Mouse (Mus musculus) small intestine, adult 2 months (tissue): Measurements from ENCODE around the gene 6430548M08Rik.

Source experiments
- CTCF ChIP-seq: fragments of 200-500 bp; IDR thresholded peaks from 2 replicates; pipeline ENCODE4 v1.5.1; 2012; ENCODE audit warnings: low read depth, mild to moderate bottlenecking, control low read depth, inconsistent platforms, low read length, moderate library complexity, mixed read lengths; ENCODE audit not compliant: insufficient replicate concordance, insufficient read length; ENCODE audit errors: extremely low read depth
- POLR2A ChIP-seq: fragments of 200-500 bp; IDR thresholded peaks from 2 replicates; pipeline ENCODE4 v1.6.1; 2012; ENCODE audit warnings: low read depth, mild to moderate bottlenecking, control low read depth, inconsistent platforms, low read length, moderate library complexity

DNA sequence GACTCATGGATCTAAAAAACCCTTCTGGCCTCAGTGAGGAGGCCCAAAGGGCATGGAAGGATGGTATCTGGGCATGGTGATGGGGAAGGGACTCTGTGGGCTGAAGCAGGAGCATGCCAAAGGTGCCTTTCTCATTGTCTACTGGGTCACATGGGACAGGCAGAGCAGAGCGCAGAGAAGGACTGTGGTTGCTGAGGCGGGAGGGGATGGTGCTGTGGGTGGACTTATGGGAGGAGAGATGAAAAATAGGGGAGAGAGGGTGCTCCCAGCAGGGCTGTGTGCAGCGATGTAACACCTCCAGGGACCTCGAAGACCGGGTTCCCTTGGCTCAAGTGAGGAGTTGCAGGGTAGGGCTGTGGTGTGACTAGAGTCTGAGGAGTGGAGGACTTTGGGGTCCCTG, 78.2 kb downstream of the 6430548M08Rik start:
- TF ChIP-seq CTCF (no peak), POLR2A (no peak)
